Mouse (Mus musculus): Measurements from ENCODE around the gene Leap2. TPM values are rescaled to one million over a fixed set of nuclear protein-coding genes. Genes with fewer than 3 reads are reported as not detected.

The Leap2 gene
- not detected for total RNA-seq (2021)
- long read RNA-seq, experiment 1 = 0 reads
- long read RNA-seq, experiment 2 = 0 reads

GRCm38 (mm10) chr11:53423036-53423435 is at the start of gene Leap2:
Leap2 (minus strand) TSS chr11:53423170.
- TF ChIP-seq CTCF (conservative IDR thresholded peaks at IDR 0.05) = no peak
- no peak for DNase-seq (ENCODE audit: low spot score in 2 of 2)
- Histone ChIP-seq H3K4me3 (no peak within 1 kb of the TSS), H3K27ac (no peak within 1 kb of the TSS)

GRCm38 (mm10) chr11:53472709-53473108 is 49.7 kb upstream of the Leap2 start:
- no peak for DNase-seq (ENCODE audit: low spot score in 2 of 2)
- Histone ChIP-seq H3K27ac (peak overlapping the region; percentile 71), H3K4me3 (no peak overlapping the region)
- TF ChIP-seq CTCF (conservative IDR thresholded peaks at IDR 0.05) = peak; percentile 66

- peak within 1 kb of the TSS; percentile 44 for H3K4me3 ChIP-seq
- H3K27ac ChIP-seq = peak within 1 kb of the TSS; percentile 97
- DNase-seq (ENCODE audit: low spot score in 2 of 2) = peak; percentile 93 to 94
- peak; percentile 94 for TF ChIP-seq CTCF (conservative IDR thresholded peaks at IDR 0.05)
Measured at GRCm38 (mm10) chr11:53469968-53470695, 47.2 kb upstream of the Leap2 start, which contains the start of gene Gm9837. Gm9837 (minus strand) TSS chr11:53470479.

- Histone ChIP-seq H3K27ac (peak overlapping the region; percentile 97), H3K4me3 (peak overlapping the region; percentile 44)
- no peak for TF ChIP-seq CTCF (conservative IDR thresholded peaks at IDR 0.05)
- no peak for DNase-seq (ENCODE audit: low spot score in 2 of 2)
Measured at GRCm38 (mm10) chr11:53469294-53469967, 46.5 kb upstream of the Leap2 start.

GRCm38 (mm10) chr11:53466231-53466971 is 43.4 kb upstream of the Leap2 start:
- Histone ChIP-seq H3K27ac (peak overlapping the region; percentile 90), H3K4me3 (peak overlapping the region; percentile 48)
- peak; percentile 83 to 89 for DNase-seq (ENCODE audit: low spot score in 2 of 2)
- peak; percentile 95 for TF ChIP-seq CTCF (conservative IDR thresholded peaks at IDR 0.05)

GRCm38 (mm10) chr11:53463551-53464424 is 40.8 kb upstream of the Leap2 start:
- no peak for TF ChIP-seq CTCF (conservative IDR thresholded peaks at IDR 0.05)
- DNase-seq (ENCODE audit: low spot score in 2 of 2) = no peak
- H3K4me3 ChIP-seq = peak overlapping the region; percentile 56
- peak overlapping the region; percentile 76 for H3K27ac ChIP-seq

- no peak for DNase-seq (ENCODE audit: low spot score in 2 of 2)
- H3K27ac ChIP-seq = no peak overlapping the region; the same call in 1 of the 2 replicates
- no peak overlapping the region for H3K4me3 ChIP-seq
- TF ChIP-seq CTCF (conservative IDR thresholded peaks at IDR 0.05) = no peak
Measured at GRCm38 (mm10) chr11:53461727-53462126, 38.8 kb upstream of the Leap2 start.

GRCm38 (mm10) chr11:53460192-53460591 is 37.2 kb upstream of the Leap2 start:
- H3K4me3 ChIP-seq = no peak overlapping the region
- no peak for DNase-seq (ENCODE audit: low spot score in 2 of 2)

GRCm38 (mm10) chr11:53458996-53459395 is 36.0 kb upstream of the Leap2 start:
- H3K27ac ChIP-seq = no peak overlapping the region
- TF ChIP-seq CTCF (conservative IDR thresholded peaks at IDR 0.05) = no peak
- no peak overlapping the region for H3K4me3 ChIP-seq
- DNase-seq (ENCODE audit: low spot score in 2 of 2) = no peak

More at GRCm38 (mm10) chr11:53460192-53460591, 37.2 kb upstream of the Leap2 start:
- no peak for TF ChIP-seq CTCF (conservative IDR thresholded peaks at IDR 0.05)
- no peak overlapping the region for H3K27ac ChIP-seq

GRCm38 (mm10) chr11:53457372-53457954 is 34.5 kb upstream of the Leap2 start:
- TF ChIP-seq CTCF (conservative IDR thresholded peaks at IDR 0.05) = peak; percentile 51
- Histone ChIP-seq H3K4me3 (peak overlapping the region; percentile 63), H3K27ac (peak overlapping the region; percentile 77; the same call in 1 of the 2 replicates)
- no peak for DNase-seq (ENCODE audit: low spot score in 2 of 2)

- DNase-seq (ENCODE audit: low spot score in 2 of 2) = no peak
- Histone ChIP-seq H3K4me3 (peak within 1 kb of the TSS; percentile 63), H3K27ac (peak within 1 kb of the TSS; percentile 77; the same call in 1 of the 2 replicates)
- TF ChIP-seq CTCF (conservative IDR thresholded peaks at IDR 0.05) = peak; percentile 73
Measured at GRCm38 (mm10) chr11:53456474-53457371, 33.8 kb upstream of the Leap2 start, which contains the start of the genes Gm10447 and Shroom1. Gm10447 (minus strand) TSS chr11:53457110. Shroom1 (plus strand) TSS chr11:53457205.
